Mouse (Mus musculus): Measurements from ENCODE around the gene Swap70. TPM values are rescaled to one million over a fixed set of nuclear protein-coding genes. Genes with fewer than 3 reads are reported as not detected.
A peak's percentile ranks its signal among the peaks of the same experiment; 100 is the strongest.

The Swap70 gene
- polyA plus RNA-seq, 1 experiment from 2014 or later, result 23.3 TPM

DNA sequence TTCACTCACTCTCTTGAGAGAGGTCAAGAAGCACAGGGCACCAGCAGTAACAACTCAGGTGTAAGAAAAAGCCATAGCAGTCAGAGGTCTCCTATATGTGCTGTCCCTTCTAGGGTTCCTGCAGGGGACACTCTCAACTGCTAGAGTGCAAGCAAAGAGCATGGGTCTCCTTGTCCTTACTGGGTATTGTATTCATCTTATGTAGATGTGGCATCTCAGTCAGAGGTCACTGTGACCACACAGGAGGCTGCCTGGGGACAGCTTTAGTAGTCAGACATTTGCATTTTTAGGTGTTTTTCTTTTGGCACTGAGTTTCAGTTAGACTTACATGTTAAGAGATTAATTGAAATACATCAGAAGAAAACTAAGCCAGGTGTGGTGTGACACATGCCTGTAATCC is 45.5 kb downstream of the Swap70 start:
- H3K9ac ChIP-seq (ENCODE audit: low read depth, low read length), result no peak overlapping the region
- no peaks in the 10 kb centered on the region for H3K27me3 ChIP-seq (ENCODE audit: insufficient read depth, low read length)
- ATAC-seq (replicated peaks; ENCODE audit: low FRiP score, low read depth) (no peak), DNase-seq (ENCODE audit: low spot score) (no peak)
- H3K4me3 ChIP-seq (replicated peaks; ENCODE audit: low read depth, low read length), result no peak overlapping the region
- no peak for TF ChIP-seq CTCF (IDR thresholded peaks at IDR 0.05; ENCODE audit: low read depth)
- H3K4me2 ChIP-seq (ENCODE audit: low read length), result no peak overlapping the region
- H3K9me3 ChIP-seq (replicated peaks; ENCODE audit: low read length), result no peaks in the 10 kb centered on the region
- no peak overlapping the region for H3K27ac ChIP-seq
- H3K4me1 ChIP-seq (replicated peaks; ENCODE audit: insufficient read depth, low read length), result 0 out of 2 replicates have a peak, but pooled peaks cover under 1% of the 10 kb centered on the region
- no peaks in the 10 kb centered on the region for H3K36me3 ChIP-seq (ENCODE audit: insufficient read depth, low read length)

DNA sequence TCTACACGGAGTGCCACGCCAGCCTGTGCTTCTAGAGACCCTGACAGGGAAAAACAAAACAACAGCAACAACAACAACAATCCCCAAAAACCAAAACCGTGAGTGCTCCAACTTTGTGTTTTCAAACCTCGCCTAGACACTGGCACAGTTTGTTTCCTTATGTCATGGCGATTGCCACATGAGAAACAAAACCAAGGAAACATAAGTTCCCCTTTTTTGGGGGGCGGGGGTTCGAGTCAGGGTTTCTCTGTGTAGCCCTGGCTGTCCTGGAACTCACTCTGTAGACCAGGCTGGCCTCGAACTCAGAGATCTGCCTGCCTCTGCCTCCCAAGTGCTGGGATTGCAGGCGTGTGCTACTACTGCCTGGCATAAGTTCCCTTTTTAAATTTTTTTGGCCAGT is 46.5 kb downstream of the Swap70 start:
- no peak overlapping the region for H3K9ac ChIP-seq (ENCODE audit: low read depth, low read length)

DNA sequence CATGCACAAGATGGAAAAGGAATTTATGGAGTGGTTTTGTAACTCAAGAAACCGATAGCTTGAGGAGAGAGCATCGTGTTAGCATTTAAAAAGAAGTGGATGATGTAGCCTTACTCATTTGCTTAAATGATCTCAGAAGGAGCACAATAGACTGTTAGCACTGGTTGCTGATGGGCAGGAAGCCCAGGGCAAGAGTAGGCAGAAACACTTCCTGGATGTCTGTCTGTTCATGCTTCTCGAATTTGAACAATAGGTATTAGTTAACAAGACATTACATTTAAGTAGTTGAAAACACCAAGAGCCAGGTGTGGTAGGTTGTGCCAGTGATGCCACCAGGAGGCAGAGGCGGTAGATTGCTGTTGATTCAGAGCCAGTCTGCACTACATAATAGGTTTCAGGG is 47.0 kb downstream of the Swap70 start:
- ATAC-seq (replicated peaks; ENCODE audit: low FRiP score, low read depth), result no peak
- peaks cover under 1% of the 10 kb centered on the region; the same call in 1 of the 2 replicates for H3K36me3 ChIP-seq (ENCODE audit: insufficient read depth, low read length)
- H3K27me3 ChIP-seq (ENCODE audit: insufficient read depth, low read length), result no peaks in the 10 kb centered on the region
- no peak overlapping the region for H3K4me2 ChIP-seq (ENCODE audit: low read length)
- no peak overlapping the region for H3K4me3 ChIP-seq (replicated peaks; ENCODE audit: low read depth, low read length)
- no peak overlapping the region for H3K9ac ChIP-seq (ENCODE audit: low read depth, low read length)
- no peak overlapping the region for H3K27ac ChIP-seq
- TF ChIP-seq CTCF (IDR thresholded peaks at IDR 0.05; ENCODE audit: low read depth), result no peak
- H3K9me3 ChIP-seq (replicated peaks; ENCODE audit: low read length), result no peaks in the 10 kb centered on the region
- no peak for DNase-seq (ENCODE audit: low spot score)
- 85% methylated on average over 4 of the region's 4 CpGs for WGBS
- peaks cover 2% of the 10 kb centered on the region; the same call in 1 of the 2 replicates for H3K4me1 ChIP-seq (replicated peaks; ENCODE audit: insufficient read depth, low read length)

More for the DNA sequence above, 46.5 kb downstream of the Swap70 start:
- Histone ChIP-seq H3K27me3 (ENCODE audit: insufficient read depth, low read length) (no peaks in the 10 kb centered on the region), H3K9me3 (replicated peaks; ENCODE audit: low read length) (no peaks in the 10 kb centered on the region), H3K4me1 (replicated peaks; ENCODE audit: insufficient read depth, low read length) (peaks cover 2% of the 10 kb centered on the region; the same call in 1 of the 2 replicates), H3K36me3 (ENCODE audit: insufficient read depth, low read length) (no peaks in the 10 kb centered on the region), H3K27ac (no peak overlapping the region), H3K4me2 (ENCODE audit: low read length) (no peak overlapping the region), H3K4me3 (replicated peaks; ENCODE audit: low read depth, low read length) (no peak overlapping the region)
- ATAC-seq (replicated peaks; ENCODE audit: low FRiP score, low read depth) (no peak), DNase-seq (ENCODE audit: low spot score) (no peak)
- 95% methylated on average over 9 of the region's 9 CpGs for WGBS
- TF ChIP-seq CTCF (IDR thresholded peaks at IDR 0.05; ENCODE audit: low read depth), result no peak

DNA sequence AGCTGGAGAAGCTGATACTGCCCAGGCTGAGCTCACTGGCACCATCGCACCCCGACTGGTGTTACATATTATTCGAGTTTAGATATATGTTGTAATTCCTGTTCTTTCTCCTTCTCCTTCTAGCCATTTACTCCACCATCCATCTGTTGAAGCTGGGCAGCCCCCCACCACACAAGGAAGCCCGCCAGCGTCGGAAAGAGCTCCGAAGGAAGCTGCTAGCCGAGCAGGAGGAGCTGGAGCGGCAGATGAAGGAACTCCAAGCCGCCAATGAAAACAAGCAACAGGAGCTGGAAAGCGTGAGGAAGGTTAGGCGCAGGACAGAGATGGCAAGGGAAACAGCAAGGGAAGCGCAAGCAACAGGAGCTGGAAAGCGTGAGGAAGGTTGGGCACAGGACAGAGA is 48.3 kb downstream of the Swap70 start:
- Histone ChIP-seq H3K9me3 (replicated peaks; ENCODE audit: low read length) (no peaks in the 10 kb centered on the region), H3K36me3 (ENCODE audit: insufficient read depth, low read length) (peaks cover 12% of the 10 kb centered on the region; the same call in 1 of the 2 replicates)
- 85% methylated on average over 14 of the region's 14 CpGs for WGBS

DNA sequence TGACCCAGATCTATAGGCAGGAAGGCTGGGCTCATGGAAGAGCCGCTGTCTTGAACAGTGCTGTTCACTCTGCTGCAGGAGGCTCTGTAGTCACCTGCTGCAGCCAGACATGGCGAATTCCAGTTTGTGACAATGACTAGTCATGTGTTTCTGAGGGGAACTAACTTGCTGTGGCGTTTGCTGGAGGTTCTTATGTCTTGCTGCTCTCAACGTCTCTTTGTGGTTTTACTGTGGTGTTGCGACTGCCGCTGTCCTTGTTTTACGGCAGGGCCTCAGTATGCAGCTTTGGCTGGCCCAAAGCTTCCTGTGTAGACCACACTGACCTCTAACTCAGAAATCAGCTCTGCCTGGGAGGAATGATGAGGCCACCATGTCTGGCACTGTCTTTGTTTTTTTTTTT is 48.9 kb downstream of the Swap70 start:
- Histone ChIP-seq H3K27ac (no peak overlapping the region), H3K9ac (ENCODE audit: low read depth, low read length) (no peak overlapping the region), H3K4me1 (replicated peaks; ENCODE audit: insufficient read depth, low read length) (peaks cover 2% of the 10 kb centered on the region; the same call in 1 of the 2 replicates), H3K36me3 (ENCODE audit: insufficient read depth, low read length) (peaks cover 15% of the 10 kb centered on the region), H3K9me3 (replicated peaks; ENCODE audit: low read length) (no peaks in the 10 kb centered on the region), H3K27me3 (ENCODE audit: insufficient read depth, low read length) (no peaks in the 10 kb centered on the region), H3K4me2 (ENCODE audit: low read length) (no peak overlapping the region), H3K4me3 (replicated peaks; ENCODE audit: low read depth, low read length) (no peak overlapping the region)
- TF ChIP-seq CTCF (IDR thresholded peaks at IDR 0.05; ENCODE audit: low read depth), result no peak
- ATAC-seq (replicated peaks; ENCODE audit: low FRiP score, low read depth), result no peak
- WGBS, result 78% methylated on average over 7 of the region's 7 CpGs
- DNase-seq (ENCODE audit: low spot score), result no peak

More for the DNA sequence above, 48.3 kb downstream of the Swap70 start:
- H3K27me3 ChIP-seq (ENCODE audit: insufficient read depth, low read length), result no peaks in the 10 kb centered on the region
- H3K4me1 ChIP-seq (replicated peaks; ENCODE audit: insufficient read depth, low read length), result peaks cover 2% of the 10 kb centered on the region; the same call in 1 of the 2 replicates
- no peak overlapping the region for H3K27ac ChIP-seq
- H3K4me3 ChIP-seq (replicated peaks; ENCODE audit: low read depth, low read length), result no peak overlapping the region
- H3K4me2 ChIP-seq (ENCODE audit: low read length), result no peak overlapping the region
- TF ChIP-seq CTCF (IDR thresholded peaks at IDR 0.05; ENCODE audit: low read depth), result no peak
- DNase-seq (ENCODE audit: low spot score) (no peak), ATAC-seq (replicated peaks; ENCODE audit: low FRiP score, low read depth) (no peak)
- no peak overlapping the region for H3K9ac ChIP-seq (ENCODE audit: low read depth, low read length)

DNA sequence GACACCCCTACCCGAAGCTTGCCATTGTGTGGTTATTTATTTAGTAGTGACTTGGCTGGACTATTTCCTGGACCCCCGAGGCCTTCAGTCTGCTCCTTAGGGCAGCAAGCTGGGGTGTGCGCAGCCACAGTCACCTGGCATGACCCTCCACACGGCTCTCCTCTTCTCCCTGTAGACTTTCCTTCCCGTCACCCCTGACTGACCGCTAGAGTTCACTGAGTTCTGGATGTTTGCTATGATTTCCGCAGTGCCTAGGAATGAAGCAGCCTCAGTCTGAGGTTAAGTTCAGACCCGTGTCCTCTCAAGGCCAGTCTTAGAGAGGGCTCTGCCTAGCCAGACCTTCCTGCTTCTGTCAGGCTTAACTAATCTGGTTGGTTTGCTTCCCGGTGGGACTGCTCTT is 50.3 kb downstream of the Swap70 start:
- ATAC-seq (replicated peaks; ENCODE audit: low FRiP score, low read depth) (peak; percentile 90), DNase-seq (ENCODE audit: low spot score) (peak; percentile 69)
- peaks cover 2% of the 10 kb centered on the region; the same call in 1 of the 2 replicates for H3K4me1 ChIP-seq (replicated peaks; ENCODE audit: insufficient read depth, low read length)
- no peak overlapping the region for H3K4me2 ChIP-seq (ENCODE audit: low read length)
- H3K27ac ChIP-seq, result peak overlapping the region; percentile 82
- H3K4me3 ChIP-seq (replicated peaks; ENCODE audit: low read depth, low read length), result no peak overlapping the region
- H3K27me3 ChIP-seq (ENCODE audit: insufficient read depth, low read length), result no peaks in the 10 kb centered on the region
- no peak overlapping the region for H3K9ac ChIP-seq (ENCODE audit: low read depth, low read length)
- 33% methylated on average over 9 of the region's 9 CpGs for WGBS
- no peak; the same call in 1 of the 2 replicates for TF ChIP-seq CTCF (IDR thresholded peaks at IDR 0.05; ENCODE audit: low read depth)
- peaks cover 25% of the 10 kb centered on the region for H3K36me3 ChIP-seq (ENCODE audit: insufficient read depth, low read length)
- no peaks in the 10 kb centered on the region for H3K9me3 ChIP-seq (replicated peaks; ENCODE audit: low read length)

DNA sequence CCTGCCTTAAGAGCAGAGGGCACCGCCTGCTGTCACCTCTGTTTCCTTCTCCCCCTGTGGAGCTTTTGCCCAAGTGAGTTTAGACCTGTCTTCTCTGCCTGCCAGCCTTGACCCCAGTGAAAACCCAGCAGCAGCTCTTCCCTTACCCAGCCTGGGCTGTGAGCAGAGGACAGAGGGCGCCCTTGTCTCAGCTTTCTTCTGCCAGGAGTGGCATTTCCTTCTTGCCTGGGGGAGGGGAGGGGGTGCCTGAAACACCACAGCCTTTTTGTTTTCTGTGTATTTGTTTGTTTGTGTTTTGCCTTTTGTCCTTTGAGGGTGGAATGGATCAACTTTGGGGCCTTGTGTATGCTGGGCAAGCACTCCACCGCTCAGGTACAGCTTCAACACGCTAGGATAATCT is 50.9 kb downstream of the Swap70 start:
- H3K4me2 ChIP-seq (ENCODE audit: low read length), result no peak overlapping the region
- peaks cover 29% of the 10 kb centered on the region for H3K36me3 ChIP-seq (ENCODE audit: insufficient read depth, low read length)
- peaks cover 2% of the 10 kb centered on the region; the same call in 1 of the 2 replicates for H3K4me1 ChIP-seq (replicated peaks; ENCODE audit: insufficient read depth, low read length)
- no peaks in the 10 kb centered on the region for H3K27me3 ChIP-seq (ENCODE audit: insufficient read depth, low read length)
- no peak overlapping the region for H3K4me3 ChIP-seq (replicated peaks; ENCODE audit: low read depth, low read length)
- H3K27ac ChIP-seq, result peak overlapping the region; percentile 82
- no peak overlapping the region for H3K9ac ChIP-seq (ENCODE audit: low read depth, low read length)
- ATAC-seq (replicated peaks; ENCODE audit: low FRiP score, low read depth) (no peak), DNase-seq (ENCODE audit: low spot score) (no peak)
- H3K9me3 ChIP-seq (replicated peaks; ENCODE audit: low read length), result no peaks in the 10 kb centered on the region
- 82% methylated on average over 4 of the region's 4 CpGs for WGBS
- peak; percentile 38 for TF ChIP-seq CTCF (IDR thresholded peaks at IDR 0.05; ENCODE audit: low read depth)

Measured in kidney, postnatal 0 days (tissue).